Mouse (Mus musculus): ENCODE results near the gene Fam217a. TPM values are rescaled to one million over a fixed set of nuclear protein-coding genes. Genes with fewer than 3 reads are reported as not detected.

Gene Fam217a
- 0.72 and 0.83 TPM in 2 replicates for polyA plus RNA-seq (2012; rRNA removed)

DNA sequence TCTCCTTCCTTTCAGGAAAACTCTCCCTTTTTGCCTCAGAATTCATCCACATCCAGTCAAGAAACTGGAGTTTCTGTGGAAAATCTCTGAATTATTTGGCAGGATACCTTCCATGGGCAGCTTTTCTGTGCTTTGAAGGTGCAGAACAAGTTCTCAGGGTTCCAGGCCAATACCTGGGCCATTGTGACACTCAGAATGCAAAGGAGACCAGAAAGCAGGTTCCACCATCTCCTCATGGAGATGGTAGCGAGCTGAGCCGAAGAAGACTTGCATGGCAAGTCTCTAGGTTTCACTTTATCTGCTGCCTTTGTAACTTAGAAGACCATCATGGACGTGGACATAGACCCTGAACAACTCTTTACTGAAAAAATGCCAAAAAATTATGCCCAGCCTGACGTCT lies at the start of gene Fam217a, which contains the start of gene 4933417A18Rik:
Gene Fam217a (minus strand): TSS at position 101 of the 400 bp plus-strand sequence.
Gene 4933417A18Rik (plus strand): TSS at position 200 of the 400 bp plus-strand sequence.

DNA sequence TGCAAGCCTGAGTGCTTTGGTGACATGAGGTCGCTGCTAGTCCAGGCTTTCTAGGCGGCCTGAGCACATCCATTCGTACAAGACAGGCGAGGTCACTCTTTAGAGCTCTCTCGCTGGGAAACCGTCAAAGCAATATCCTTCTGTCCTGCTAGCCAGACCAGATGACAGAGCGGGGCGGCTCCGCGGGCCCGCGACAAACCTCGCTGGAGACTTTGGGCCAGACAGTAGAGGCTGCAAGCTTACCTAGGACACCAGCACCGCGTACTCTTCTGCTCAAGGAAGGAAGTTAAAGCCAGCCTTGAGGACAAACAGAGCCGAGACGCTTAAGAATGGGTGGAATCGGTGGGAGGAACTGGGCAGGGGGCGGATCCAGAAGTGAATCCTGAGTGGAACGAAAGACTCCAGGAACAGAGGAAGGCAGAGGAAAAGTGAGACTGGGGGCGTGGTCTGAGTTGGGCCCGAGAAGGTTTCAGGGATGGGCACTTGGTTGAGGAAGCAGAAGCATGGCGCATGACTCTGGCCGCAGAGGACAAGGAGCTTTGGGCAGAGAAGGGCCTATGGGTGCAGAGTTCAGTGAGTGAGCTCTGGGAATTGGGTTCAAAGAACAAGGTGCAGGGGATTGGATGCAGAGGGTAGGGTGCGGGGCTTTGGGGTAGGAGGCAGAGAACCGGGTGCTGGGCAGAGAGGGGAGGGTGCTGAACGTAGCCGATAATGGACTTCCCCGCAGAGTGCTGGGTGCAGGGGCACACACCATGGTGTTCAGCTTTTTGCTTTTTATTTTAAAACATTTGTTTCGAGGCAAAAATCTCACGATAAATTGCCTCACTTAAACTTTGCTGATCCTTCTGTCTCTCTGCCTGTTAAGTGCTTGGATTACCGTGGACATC lies 39.6 kb upstream of the Fam217a start, which contains the start of gene Eci3:
Gene Eci3 (minus strand): TSS at position 300 of the 887 bp plus-strand sequence.

DNA sequence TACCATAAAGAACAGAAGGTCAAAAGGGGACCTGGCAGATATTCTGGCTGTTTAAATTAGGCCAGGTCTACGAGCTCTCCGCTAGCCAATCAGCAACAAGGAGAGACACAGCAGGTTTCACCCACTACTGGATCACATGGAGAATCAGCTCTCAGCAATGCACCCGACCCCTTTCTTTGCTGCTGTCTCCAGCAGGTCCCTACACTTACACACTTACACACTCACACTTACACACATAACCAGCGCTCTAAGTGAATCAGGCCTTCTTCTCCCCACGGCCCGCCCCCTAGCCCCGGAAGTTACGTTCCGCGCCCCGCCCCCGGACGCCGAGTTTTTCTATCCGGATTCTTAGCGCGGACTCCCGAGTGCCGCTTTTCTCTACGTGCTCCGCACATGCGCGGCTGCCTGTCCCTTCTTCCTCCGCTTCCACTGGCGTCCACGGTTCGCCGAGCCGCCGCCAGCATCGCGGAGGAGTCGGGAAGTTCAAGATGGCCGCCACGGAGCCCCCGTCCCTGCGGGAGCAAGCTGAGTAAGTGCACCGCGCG lies 48.9 kb downstream of the Fam217a start, which contains the start of gene Prpf4b:
Gene Prpf4b (plus strand): TSS at position 137 of the 545 bp plus-strand sequence.

Other genes starting within 250 kb of the Fam217a start
- 0.04 TPM in 1 of 2 replicates, not detected in the other for gene Fam50b, start 189.5 kb downstream of the Fam217a start, polyA plus RNA-seq (2012; rRNA removed)
- 144 and 151 TPM in 2 replicates for gene Prpf4b, start 49.0 kb downstream of the Fam217a start, polyA plus RNA-seq (2012; rRNA removed)
- not detected in 2 replicates for gene 4933417A18Rik, start 99 bp upstream of the Fam217a start, polyA plus RNA-seq (2012; rRNA removed)
- gene Eci3, start 39.5 kb upstream of the Fam217a start, polyA plus RNA-seq (2012; rRNA removed) = 0.16 and 0.31 TPM in 2 replicates
- 95.5 and 97.6 TPM in 2 replicates for gene Eci2, start 102.8 kb upstream of the Fam217a start, polyA plus RNA-seq (2012; rRNA removed)